Mouse (Mus musculus) myocyte (in vitro differentiated cells): ENCODE measurements around the gene Ttc28. TPM values are rescaled to one million over a fixed set of nuclear protein-coding genes. Genes with fewer than 3 reads are reported as not detected.

Experiments
- H3K27me3 ChIP-seq: one replicate; pipeline ENCODE4 v1.6.1; 2011; ENCODE audit not compliant: control insufficient read depth, insufficient read depth, insufficient read length
- H3K36me3 ChIP-seq: one replicate; pipeline ENCODE4 v1.6.1; 2011; ENCODE audit not compliant: control insufficient read depth, insufficient read depth
- H3K4me2 ChIP-seq: one replicate; pipeline ENCODE4 v1.6.1; 2011; ENCODE audit warnings: low read depth, control low read depth
- H3K4me3 ChIP-seq: one replicate; pipeline ENCODE4 v1.5.1; 2011; ENCODE audit warnings: mild to moderate bottlenecking, control low read depth, moderate library complexity
- H3K79me2 ChIP-seq: one replicate; pipeline ENCODE4 v1.6.1; 2011; ENCODE audit not compliant: control insufficient read depth, insufficient read depth
- H3ac ChIP-seq: one replicate; pipeline ENCODE4 v1.6.1; 2011; ENCODE audit not compliant: control insufficient read depth, insufficient read length
- CEBPB ChIP-seq: IDR thresholded peaks from 2 replicates; pipeline ENCODE4 v1.6.1; 2011; ENCODE audit warnings: mild to moderate bottlenecking, moderate library complexity; ENCODE audit not compliant: poor library complexity, insufficient read depth, severe bottlenecking
- E2F4 ChIP-seq: IDR thresholded peaks from one replicate; pipeline ENCODE4 v1.6.1; 2011; ENCODE audit warnings: mild to moderate bottlenecking, control low read depth, moderate library complexity; ENCODE audit not compliant: insufficient read depth
- MAX ChIP-seq: IDR thresholded peaks from one replicate; pipeline ENCODE4 v1.6.1; 2011; ENCODE audit warnings: low read depth, mild to moderate bottlenecking, control low read depth
- MYOD1 ChIP-seq, 3 experiments: IDR thresholded peaks; one replicate each; pipeline ENCODE4 v1.6.1; 2011; ENCODE audit warnings: control low read depth in 2 of 3, low read depth in 2 of 3, mild to moderate bottlenecking in 2 of 3, moderate library complexity in 1 of 3; ENCODE audit not compliant: insufficient read length in 2 of 3, control insufficient read depth in 1 of 3
- MYOG ChIP-seq, 3 experiments: IDR thresholded peaks; one replicate each; pipeline ENCODE4 v1.6.1; 2011; ENCODE audit warnings: control low read depth in 2 of 3, low read depth in 2 of 3, mild to moderate bottlenecking in 2 of 3; ENCODE audit not compliant: insufficient read length in 2 of 3, control insufficient read depth in 1 of 3, insufficient read depth in 1 of 3
- POLR2A ChIP-seq: IDR thresholded peaks from one replicate; pipeline ENCODE4 v1.6.1; 2011; ENCODE audit warnings: low read depth, mild to moderate bottlenecking, control low read depth, moderate library complexity; ENCODE audit not compliant: insufficient read length
- POLR2AphosphoS2 ChIP-seq: IDR thresholded peaks from one replicate; pipeline ENCODE4 v1.6.1; 2011; ENCODE audit warnings: low read depth, control low read depth; ENCODE audit not compliant: insufficient read length
- REST ChIP-seq: IDR thresholded peaks from one replicate; pipeline ENCODE4 v1.6.1; 2011; ENCODE audit warnings: mild to moderate bottlenecking, control low read depth, moderate library complexity; ENCODE audit not compliant: insufficient read depth, insufficient read length
- SRF ChIP-seq: IDR thresholded peaks from one replicate; pipeline ENCODE4 v1.6.1; 2011; ENCODE audit warnings: low read depth; ENCODE audit not compliant: control insufficient read depth, insufficient read length
- TCF12 ChIP-seq: IDR thresholded peaks from one replicate; pipeline ENCODE4 v1.6.1; 2011; ENCODE audit warnings: mild to moderate bottlenecking, control low read depth; ENCODE audit not compliant: poor library complexity, insufficient read depth, severe bottlenecking
- TCF3 ChIP-seq: IDR thresholded peaks from one replicate; pipeline ENCODE4 v1.6.1; 2011; ENCODE audit warnings: low read depth, control low read depth; ENCODE audit not compliant: insufficient read length
- USF1 ChIP-seq: IDR thresholded peaks from one replicate; pipeline ENCODE4 v1.6.1; 2011; ENCODE audit warnings: low read depth, mild to moderate bottlenecking, control low read depth, moderate library complexity
- polyA plus RNA-seq: library from polyadenylated mRNA; unstranded; fragments of >200 nt; fragmentation: generic; extraction: Trizol; gene quantifications from one replicate; pipeline ENCODE4 v1.2.1, GENCODE M21; 2012; ENCODE audit warnings: missing spikeins

Ttc28 gene
- polyA plus RNA-seq, 1 experiment = 8.5 TPM

- TF ChIP-seq CEBPB = no peak
- TF ChIP-seq MYOG (IDR thresholded peaks at IDR 0.05; ENCODE audit: control insufficient read depth in 1 of 3, insufficient read depth in 1 of 3, insufficient read length in 2 of 3, low read depth in 2 of 3) = no peak
- TF ChIP-seq POLR2A = no peak
- no peak for TF ChIP-seq E2F4
- TF ChIP-seq SRF = no peak
- no peak for TF ChIP-seq MAX
- no peak for TF ChIP-seq USF1
- TF ChIP-seq TCF12 = no peak
- TF ChIP-seq MYOD1 (IDR thresholded peaks at IDR 0.05; ENCODE audit: control insufficient read depth in 1 of 3, insufficient read length in 2 of 3, low read depth in 2 of 3) = no peak
- TF ChIP-seq REST = no peak
- no peak for TF ChIP-seq POLR2AphosphoS2
- TF ChIP-seq TCF3 = no peak
- H3K4me2 ChIP-seq = no peak overlapping the region
- H3K79me2 ChIP-seq = no peaks in the 10 kb centered on the region
- no peaks in the 10 kb centered on the region for H3K27me3 ChIP-seq
- no peak overlapping the region for H3K4me3 ChIP-seq
- H3ac ChIP-seq = no peak overlapping the region
- no peaks in the 10 kb centered on the region for H3K36me3 ChIP-seq
Observed at GRCm38 (mm10) chr5:111191972-111192371, 312.4 kb downstream of the Ttc28 start.

GRCm38 (mm10) chr5:111194829-111195228 is 315.2 kb downstream of the Ttc28 start:
- Histone ChIP-seq H3ac (no peak overlapping the region), H3K36me3 (no peaks in the 10 kb centered on the region), H3K4me2 (no peak overlapping the region), H3K27me3 (no peaks in the 10 kb centered on the region), H3K79me2 (no peaks in the 10 kb centered on the region), H3K4me3 (no peak overlapping the region)
- TF ChIP-seq E2F4 (no peak), MYOG (IDR thresholded peaks at IDR 0.05; ENCODE audit: control insufficient read depth in 1 of 3, insufficient read depth in 1 of 3, insufficient read length in 2 of 3, low read depth in 2 of 3) (no peak), CEBPB (no peak), MYOD1 (IDR thresholded peaks at IDR 0.05; ENCODE audit: control insufficient read depth in 1 of 3, insufficient read length in 2 of 3, low read depth in 2 of 3) (no peak), POLR2A (no peak), USF1 (no peak), TCF3 (no peak), MAX (no peak), TCF12 (no peak), POLR2AphosphoS2 (no peak)

GRCm38 (mm10) chr5:111195488-111196485 is 316.2 kb downstream of the Ttc28 start:
- H3K36me3 ChIP-seq = no peaks in the 10 kb centered on the region
- H3K27me3 ChIP-seq = no peaks in the 10 kb centered on the region
- H3K4me2 ChIP-seq = no peak overlapping the region
- TF ChIP-seq TCF12 (no peak), USF1 (no peak), MYOG (IDR thresholded peaks at IDR 0.05; ENCODE audit: control insufficient read depth in 1 of 3, insufficient read depth in 1 of 3, insufficient read length in 2 of 3, low read depth in 2 of 3) (peak in 1 of 3 experiments; percentile 49), POLR2A (no peak), SRF (no peak), POLR2AphosphoS2 (no peak), TCF3 (no peak), E2F4 (no peak), CEBPB (no peak), MAX (no peak), REST (no peak), MYOD1 (IDR thresholded peaks at IDR 0.05; ENCODE audit: control insufficient read depth in 1 of 3, insufficient read length in 2 of 3, low read depth in 2 of 3) (peak in 1 of 3 experiments; percentile 33)
- H3K79me2 ChIP-seq = no peaks in the 10 kb centered on the region
- H3K4me3 ChIP-seq = no peak overlapping the region
- no peak overlapping the region for H3ac ChIP-seq

GRCm38 (mm10) chr5:111197727-111198126 is 318.1 kb downstream of the Ttc28 start:
- no peaks in the 10 kb centered on the region for H3K27me3 ChIP-seq
- H3K4me2 ChIP-seq = no peak overlapping the region
- H3K79me2 ChIP-seq = no peaks in the 10 kb centered on the region
- TF ChIP-seq MYOD1 (IDR thresholded peaks at IDR 0.05; ENCODE audit: control insufficient read depth in 1 of 3, insufficient read length in 2 of 3, low read depth in 2 of 3) (no peak), MYOG (IDR thresholded peaks at IDR 0.05; ENCODE audit: control insufficient read depth in 1 of 3, insufficient read depth in 1 of 3, insufficient read length in 2 of 3, low read depth in 2 of 3) (no peak), TCF3 (no peak), MAX (no peak), TCF12 (no peak), USF1 (no peak), SRF (no peak), POLR2A (no peak), POLR2AphosphoS2 (no peak), REST (no peak), E2F4 (no peak), CEBPB (no peak)
- no peak overlapping the region for H3ac ChIP-seq
- H3K4me3 ChIP-seq = no peak overlapping the region
- no peaks in the 10 kb centered on the region for H3K36me3 ChIP-seq
